Mouse (Mus musculus) C2C12 (cell line): Measurements from ENCODE around the gene Lenep. TPM values are rescaled to one million over a fixed set of nuclear protein-coding genes. Genes with fewer than 3 reads are reported as not detected.

Source experiments
- H3K27me3 ChIP-seq: one replicate; pipeline ENCODE4 v1.6.1; 2011; ENCODE audit not compliant: control insufficient read depth, insufficient read depth, insufficient read length
- H3K36me3 ChIP-seq: one replicate; pipeline ENCODE4 v1.6.1; 2011; ENCODE audit not compliant: control insufficient read depth, insufficient read depth
- H3K4me3 ChIP-seq: one replicate; pipeline ENCODE4 v1.5.1; 2011; ENCODE audit warnings: mild to moderate bottlenecking, control low read depth; ENCODE audit not compliant: poor library complexity, insufficient read depth, severe bottlenecking
- H3K79me2 ChIP-seq: one replicate; pipeline ENCODE4 v1.6.1; 2011; ENCODE audit not compliant: control insufficient read depth, insufficient read depth
- H3K79me3 ChIP-seq: one replicate; pipeline ENCODE4 v1.6.1; 2011; ENCODE audit warnings: low read depth, control low read depth
- H3ac ChIP-seq: one replicate; pipeline ENCODE3; 2011; ENCODE audit warnings: low read depth; ENCODE audit not compliant: control insufficient read depth, insufficient read length
- CEBPB ChIP-seq: IDR thresholded peaks from one replicate; pipeline ENCODE4 v1.6.1; 2011; ENCODE audit warnings: low read depth, mild to moderate bottlenecking, control low read depth, moderate library complexity
- CTCF ChIP-seq: IDR thresholded peaks from one replicate; pipeline ENCODE4 v1.5.1; 2011; ENCODE audit not compliant: control insufficient read depth, insufficient read depth, insufficient read length
- FOSL1 ChIP-seq: IDR thresholded peaks from one replicate; pipeline ENCODE4 v1.8.0; 2011; ENCODE audit warnings: mild to moderate bottlenecking, low read length; ENCODE audit not compliant: poor library complexity, insufficient read depth, severe bottlenecking
- MAX ChIP-seq: IDR thresholded peaks from one replicate; pipeline ENCODE4 v1.6.1; 2011; ENCODE audit warnings: mild to moderate bottlenecking, control low read depth
- MYOD1 ChIP-seq: IDR thresholded peaks from one replicate; pipeline ENCODE4 v1.6.1; 2011; ENCODE audit warnings: low read depth; ENCODE audit not compliant: control insufficient read depth, insufficient read length
- MYOG ChIP-seq: IDR thresholded peaks from one replicate; pipeline ENCODE4 v1.6.1; 2011; ENCODE audit not compliant: control insufficient read depth, insufficient read length; ENCODE audit errors: extremely low read depth
- USF1 ChIP-seq: IDR thresholded peaks from one replicate; pipeline ENCODE4 v1.6.1; 2011; ENCODE audit warnings: low read depth, mild to moderate bottlenecking, control low read depth, moderate library complexity
- polyA plus RNA-seq: library from polyadenylated mRNA; unstranded; fragments of >200 nt; fragmentation: generic; extraction: Trizol; gene quantifications from one replicate; pipeline ENCODE4 v1.2.1, GENCODE M21; 2012; ENCODE audit warnings: missing spikeins

Gene Lenep
- polyA plus RNA-seq, 1 experiment, result not detected

DNA sequence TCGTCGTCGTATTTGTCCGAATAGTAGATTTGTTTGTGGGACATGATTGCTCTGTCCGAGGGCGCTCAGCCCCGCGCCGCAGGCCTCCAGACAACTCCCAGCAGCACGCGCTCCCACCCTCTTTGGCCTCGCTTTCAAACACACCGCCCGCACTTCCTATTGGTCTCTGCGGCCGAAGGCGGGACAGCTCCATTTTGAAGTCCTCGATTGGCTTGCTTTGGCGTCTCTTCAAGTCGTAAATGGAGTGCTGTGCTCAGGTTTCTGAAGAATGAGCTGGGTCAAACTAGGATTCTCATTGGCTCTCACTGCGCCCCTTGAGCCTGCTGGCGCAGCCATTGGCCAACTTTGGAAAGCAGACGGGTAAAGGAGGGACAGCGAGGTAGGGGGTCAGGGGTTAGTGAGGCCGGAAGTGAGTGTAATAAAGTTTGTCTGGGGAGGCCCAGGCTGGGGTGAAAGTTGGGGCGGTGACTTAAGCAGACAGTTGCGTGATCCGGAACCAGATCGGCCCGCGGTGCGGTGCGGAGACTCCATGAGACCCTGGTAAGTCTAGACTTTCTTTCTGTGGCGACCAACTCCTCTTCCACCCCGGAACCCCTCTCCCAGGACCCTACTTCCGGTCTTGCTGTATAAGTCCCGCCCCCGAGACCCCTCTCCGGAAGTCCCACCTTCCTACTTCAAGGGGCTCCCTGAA is 15.7 kb upstream of the Lenep start, which contains the start of the genes Cks1b and Shc1:
Gene Cks1b, minus strand, starts transcription at position 214 of the 691 bp plus-strand sequence.
Gene Shc1, plus strand, starts transcription at position 274 of the 691 bp plus-strand sequence.
- H3K79me3 ChIP-seq, result peaks cover 54% of the 10 kb centered on the region
- H3K36me3 ChIP-seq, result peaks cover 51% of the 10 kb centered on the region
- peak within 1 kb of the TSS; percentile 73 for H3K4me3 ChIP-seq
- no peaks in the 10 kb centered on the region for H3K27me3 ChIP-seq
- peaks cover 77% of the 10 kb centered on the region for H3K79me2 ChIP-seq
- TF ChIP-seq MAX (peak; percentile 71), MYOD1 (no peak)
- H3ac ChIP-seq, result peak within 1 kb of the TSS; percentile 86

DNA sequence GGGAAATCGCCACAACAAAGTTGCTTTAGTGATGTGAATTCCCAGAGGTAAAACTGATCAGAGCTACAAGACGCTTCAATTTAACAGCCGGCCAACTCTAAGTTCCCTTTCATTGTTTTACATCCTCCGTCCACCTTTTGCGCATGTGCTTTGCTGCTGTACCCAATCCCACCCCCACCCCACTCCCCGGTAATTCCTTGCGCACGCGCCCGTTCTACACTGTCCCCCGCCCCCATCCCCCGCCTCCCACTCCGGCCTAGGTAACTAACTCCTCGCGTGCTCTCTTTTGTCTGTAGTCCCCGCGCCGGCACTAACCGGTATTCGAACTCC is 15.2 kb upstream of the Lenep start:
- Histone ChIP-seq H3K27me3 (no peaks in the 10 kb centered on the region), H3K4me3 (peak overlapping the region; percentile 73), H3K79me2 (peaks cover 72% of the 10 kb centered on the region), H3K36me3 (peaks cover 51% of the 10 kb centered on the region), H3K79me3 (peaks cover 50% of the 10 kb centered on the region), H3ac (peak overlapping the region; percentile 86)
- TF ChIP-seq CEBPB, result no peak
- no peak for TF ChIP-seq MAX
- TF ChIP-seq MYOG, result no peak
- TF ChIP-seq CTCF, result no peak
- no peak for TF ChIP-seq FOSL1
- TF ChIP-seq USF1, result no peak
- TF ChIP-seq MYOD1, result no peak

DNA sequence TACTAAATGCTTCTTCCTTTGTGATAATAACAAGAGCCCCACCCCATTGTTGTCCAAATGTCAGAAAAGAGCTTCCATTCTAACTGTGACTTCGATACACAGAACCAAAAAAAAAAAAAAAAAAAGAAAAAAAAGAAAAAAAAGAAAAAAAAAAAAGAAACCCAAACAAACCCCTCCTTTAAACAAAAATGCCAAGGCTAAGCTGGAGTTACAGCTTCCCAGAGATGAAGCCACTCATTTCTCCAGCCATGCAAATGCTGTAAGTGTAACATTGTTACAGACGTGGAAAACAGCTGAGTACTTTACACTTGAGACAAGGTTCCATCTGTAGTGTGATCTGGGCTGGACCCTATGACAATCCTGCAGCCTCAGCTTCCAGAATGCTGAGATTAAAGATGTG is 14.5 kb upstream of the Lenep start:
- TF ChIP-seq CEBPB (no peak), MYOG (no peak), MYOD1 (no peak), USF1 (no peak), CTCF (no peak), FOSL1 (no peak)
- Histone ChIP-seq H3K79me2 (peaks cover 65% of the 10 kb centered on the region), H3K4me3 (peak overlapping the region; percentile 73), H3K27me3 (no peaks in the 10 kb centered on the region), H3K79me3 (peaks cover 44% of the 10 kb centered on the region), H3K36me3 (peaks cover 47% of the 10 kb centered on the region), H3ac (peak overlapping the region; percentile 81)

DNA sequence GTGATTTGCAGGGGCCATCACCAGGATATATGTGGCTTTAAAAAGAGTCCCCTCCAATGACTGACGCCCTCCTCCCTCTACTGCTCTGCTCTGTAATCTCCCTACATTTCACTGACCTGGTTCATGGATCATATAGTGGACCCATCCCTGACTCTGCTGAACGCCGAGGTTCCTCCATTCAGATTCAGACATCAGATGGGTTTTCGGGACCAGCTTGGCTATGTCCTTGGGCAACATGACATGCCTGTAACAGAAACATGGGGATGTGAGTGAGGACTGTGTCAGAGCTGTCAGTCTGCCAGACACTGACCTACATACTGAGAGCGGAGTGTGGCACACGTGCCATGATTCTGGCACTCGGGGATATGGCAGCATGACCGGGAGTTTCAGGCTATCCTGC is 13.6 kb upstream of the Lenep start:
- H3K79me2 ChIP-seq, result peaks cover 57% of the 10 kb centered on the region
- TF ChIP-seq CTCF (no peak), MYOD1 (no peak), FOSL1 (no peak), USF1 (no peak), MYOG (no peak), MAX (no peak), CEBPB (no peak)
- H3K27me3 ChIP-seq, result no peaks in the 10 kb centered on the region
- H3K4me3 ChIP-seq, result no peak overlapping the region
- H3ac ChIP-seq, result no peak overlapping the region
- peaks cover 39% of the 10 kb centered on the region for H3K79me3 ChIP-seq
- peaks cover 47% of the 10 kb centered on the region for H3K36me3 ChIP-seq

DNA sequence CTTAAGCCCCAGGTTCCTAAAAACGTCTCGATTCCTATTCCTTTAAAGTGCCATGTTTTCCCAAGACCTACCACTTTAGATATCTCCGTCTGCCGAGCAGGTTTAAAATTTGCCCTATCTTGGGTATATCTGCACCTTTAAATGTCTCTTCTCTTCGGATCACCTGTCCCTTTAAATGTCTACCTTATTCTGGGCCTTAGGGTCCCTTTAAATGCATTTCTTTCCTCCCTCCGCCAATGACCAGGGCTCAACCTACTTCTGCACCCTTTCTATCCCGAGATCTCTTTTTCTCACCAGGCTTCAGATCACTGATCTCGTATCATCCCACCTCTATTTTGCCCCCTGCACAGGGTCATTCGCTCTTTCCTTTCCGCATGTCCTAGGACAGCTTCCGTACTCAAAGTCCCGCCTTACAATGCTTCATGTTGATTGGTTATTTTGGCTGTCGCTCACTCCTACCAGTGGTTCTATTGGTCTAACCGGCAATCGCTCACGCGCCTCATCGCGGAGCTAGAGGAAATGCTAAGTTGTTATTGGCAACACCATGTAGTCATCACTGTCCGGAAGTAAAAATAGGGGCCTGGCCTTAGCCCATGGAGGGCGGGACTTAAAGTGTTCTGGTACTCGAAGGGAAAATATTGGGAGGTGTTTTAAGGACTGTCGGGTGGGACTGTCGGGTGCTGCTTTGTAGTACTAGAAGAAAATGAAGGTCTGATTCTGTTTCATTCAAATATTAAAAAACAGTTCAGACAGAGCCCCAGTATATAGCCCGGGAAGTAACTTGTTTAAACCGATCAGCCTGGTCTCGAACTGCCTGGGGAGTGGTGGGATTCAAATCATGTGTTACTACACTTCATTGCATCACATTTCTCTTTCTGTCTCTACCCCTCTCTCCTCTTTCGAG is 9.1 kb upstream of the Lenep start, which contains the start of gene Flad1:
Gene Flad1, minus strand, starts transcription at position 381 of the 904 bp plus-strand sequence.
- peaks cover 20% of the 10 kb centered on the region for H3K79me3 ChIP-seq
- no peaks in the 10 kb centered on the region for H3K27me3 ChIP-seq
- H3ac ChIP-seq, result peak within 1 kb of the TSS; percentile 75
- peak within 1 kb of the TSS; percentile 37 for H3K4me3 ChIP-seq
- TF ChIP-seq CEBPB, result no peak
- no peak for TF ChIP-seq FOSL1
- no peak for TF ChIP-seq USF1
- TF ChIP-seq MYOG, result no peak
- TF ChIP-seq CTCF, result no peak
- no peak for TF ChIP-seq MAX
- no peak for TF ChIP-seq MYOD1
- peaks cover 41% of the 10 kb centered on the region for H3K36me3 ChIP-seq
- H3K79me2 ChIP-seq, result peaks cover 30% of the 10 kb centered on the region

DNA sequence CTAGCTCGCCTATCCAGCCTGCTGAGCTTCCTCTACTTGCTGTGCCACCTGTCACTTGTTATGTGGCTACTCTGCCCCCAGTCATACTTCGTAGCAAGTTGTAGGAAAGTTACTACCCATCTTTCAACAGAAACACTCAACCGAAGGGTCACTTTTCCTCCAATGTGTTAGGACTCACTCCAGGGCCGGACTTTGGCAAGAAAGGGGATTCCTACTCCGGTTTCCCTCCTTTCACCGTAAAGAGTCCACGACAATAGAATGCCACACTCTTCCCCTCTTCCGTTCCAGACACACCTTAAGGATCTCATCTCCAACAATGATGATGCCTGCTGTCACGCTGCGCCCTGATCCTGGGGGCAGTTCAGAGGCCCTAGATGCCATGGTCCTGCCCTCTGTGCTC is 8.3 kb upstream of the Lenep start:
- Histone ChIP-seq H3ac (peak overlapping the region; percentile 41), H3K36me3 (peaks cover 32% of the 10 kb centered on the region), H3K79me3 (peaks cover 11% of the 10 kb centered on the region), H3K79me2 (peaks cover 21% of the 10 kb centered on the region), H3K27me3 (no peaks in the 10 kb centered on the region), H3K4me3 (peak overlapping the region; percentile 37)
- TF ChIP-seq MYOG (no peak), USF1 (no peak)
